Mouse (Mus musculus) olfactory bulb, adult 2 months (tissue): ENCODE measurements around the gene Polr3e.
"Not testable (repeated sequence)": the region's sequence is repeated elsewhere in the genome, so short reads cannot be mapped to it uniquely, and the experiment has no call there.

Source experiments
- CTCF ChIP-seq: fragments of 200-500 bp; IDR thresholded peaks from 2 replicates; pipeline ENCODE4 v1.5.1; 2012; ENCODE audit warnings: low read depth, mild to moderate bottlenecking, low read length, moderate library complexity; ENCODE audit not compliant: insufficient read depth
- POLR2A ChIP-seq: fragments of 200-500 bp; IDR thresholded peaks from 2 replicates; pipeline ENCODE4 v1.6.1; 2012; ENCODE audit warnings: mild to moderate bottlenecking, low read depth, low read length, moderate library complexity; ENCODE audit not compliant: insufficient read depth

GRCm38 (mm10) chr7:120972471-120972870 lies 54.9 kb downstream of the Polr3e start:
- not testable (repeated sequence) for TF ChIP-seq CTCF, POLR2A
